7 mouse cellular contexts compared by ENCODE assay signal in genomic region chr5:122158557-122159515, GRCm38 (mm10). TPM values are rescaled to one million over a fixed set of nuclear protein-coding genes. Genes with fewer than 3 reads are reported as not detected.
DNase-seq lines count a peak whose midpoint lies in the region; ATAC-seq and TF ChIP-seq lines count a peak whose summit lies in the region.

No protein-coding gene starts in this region.

- peak; percentile 32 for DNase-seq in right cerebral cortex, postnatal 25 days
- DNase-seq in right cerebral cortex, adult 18-20 months: no peak
- DNase-seq in lung, adult 18-20 months: peak; percentile 19 to 31
- DNase-seq in spleen, adult 2 months (ENCODE audit: low read depth in 1 of 2, low spot score in 2 of 2): no peak

- H3K9me3 ChIP-seq in hindbrain, embryonic 16.5 days (ENCODE audit: control insufficient read depth, low read length): no peaks in the 10 kb centered on the region

- peak overlapping the region; percentile 81 for H3K27ac ChIP-seq in cortical plate, adult 2 months (ENCODE audit: insufficient read depth, low read length)
- peak overlapping the region; percentile 86 for H3K27ac ChIP-seq in hindbrain, embryonic 16.5 days (ENCODE audit: low read depth, low read length)
- peak overlapping the region; percentile 74 for H3K27ac ChIP-seq in spleen, adult 2 months (ENCODE audit: insufficient read depth, low read length)

- ATAC-seq in hindbrain, embryonic 16.5 days: peak; percentile 45
- no peak for ATAC-seq in granulocyte monocyte progenitor cell, adult 5-6 weeks (replicated peaks; ENCODE audit: poor library complexity, severe bottlenecking)

- H3K4me1 ChIP-seq in cortical plate, adult 2 months (ENCODE audit: control insufficient read depth, insufficient read depth, low read length): peaks cover 18% of the 10 kb centered on the region
- H3K4me1 ChIP-seq in hindbrain, embryonic 16.5 days (ENCODE audit: control insufficient read depth, insufficient read depth, low read depth, low read length): peaks cover 53% of the 10 kb centered on the region
- H3K4me1 ChIP-seq in spleen, adult 2 months (ENCODE audit: control insufficient read depth, insufficient read depth, insufficient read length): peaks cover 23% of the 10 kb centered on the region; the same call in 1 of the 2 replicates

- peak overlapping the region; percentile 82 for H3K4me2 ChIP-seq in hindbrain, embryonic 16.5 days (ENCODE audit: low read length)

- peak overlapping the region; percentile 94 for H3K9ac ChIP-seq in hindbrain, embryonic 16.5 days (ENCODE audit: low read depth, low read length)

- no peaks in the 10 kb centered on the region for H3K27me3 ChIP-seq in hindbrain, embryonic 16.5 days (replicated peaks; ENCODE audit: control insufficient read depth, insufficient read depth, low read length)
- no peaks in the 10 kb centered on the region for H3K27me3 ChIP-seq in spleen, adult 2 months (ENCODE audit: control insufficient read depth, insufficient read depth, low read length)

- peak overlapping the region; percentile 97 for H3K4me3 ChIP-seq in cortical plate, adult 2 months (ENCODE audit: insufficient read depth, low read length)
- peak overlapping the region; percentile 64 for H3K4me3 ChIP-seq in hindbrain, embryonic 16.5 days (ENCODE audit: low read length)
- H3K4me3 ChIP-seq in spleen, adult 2 months (ENCODE audit: extremely low read depth, insufficient read depth, insufficient read length): peak overlapping the region; percentile 90

- H3K36me3 ChIP-seq in hindbrain, embryonic 16.5 days (ENCODE audit: control insufficient read depth, insufficient read depth, low read length): no peaks in the 10 kb centered on the region
- H3K36me3 ChIP-seq in spleen, adult 2 months (ENCODE audit: control insufficient read depth, insufficient read depth, low read length): no peaks in the 10 kb centered on the region; the same call in 1 of the 2 replicates

- TF ChIP-seq CTCF in cortical plate, adult 2 months (IDR thresholded peaks at IDR 0.05; ENCODE audit: extremely low read depth, insufficient read depth, low read length): no peak
- TF ChIP-seq CTCF in spleen, adult 2 months (IDR thresholded peaks at IDR 0.05; ENCODE audit: extremely low read depth, insufficient read depth, insufficient read length, insufficient replicate concordance): no peak

- WGBS in hindbrain, embryonic 16.5 days: 2% methylated on average over 34 of the region's 42 CpGs
- WGBS in spleen, adult 2 months: 1% methylated on average over 42 of the region's 42 CpGs

- peak; percentile 22; the same call in 1 of the 2 replicates for TF ChIP-seq POLR2A in cortical plate, adult 2 months (IDR thresholded peaks at IDR 0.05; ENCODE audit: extremely low read depth, insufficient read depth, low read length)
- TF ChIP-seq POLR2A in spleen, adult 2 months (IDR thresholded peaks at IDR 0.05; ENCODE audit: low read depth, low read length): no peak

RNA-seq across cellular contexts. Expression of gene Ppp1cc, which starts 0.8 kb away (rescaled TPM):
- polyA plus RNA-seq in cortical plate, adult 2 months (2012; rRNA removed): 186 and 195 TPM in 2 replicates
- polyA plus RNA-seq in hindbrain, embryonic 16.5 days (2015; fragmentation: Nextera tagmentation; extraction: Ambion mirVana): 182 and 185 TPM in 2 replicates
- 73.9 and 90.0 TPM in 2 replicates for polyA plus RNA-seq in spleen, adult 2 months (2012; rRNA removed)
- 284 and 366 TPM in 2 replicates for total RNA-seq in granulocyte monocyte progenitor cell, adult 5-6 weeks (2014; fragmentation: Nextera tagmentation)
- 247 and 254 TPM in 2 replicates for total RNA-seq in granulocyte monocyte progenitor cell, adult 5-6 weeks (2017)

RNA-seq across cellular contexts. Expression of gene Ccdc63, which starts 18.2 kb away (rescaled TPM):
- polyA plus RNA-seq in cortical plate, adult 2 months (2012; rRNA removed): 0.17 and 0.44 TPM in 2 replicates
- polyA plus RNA-seq in hindbrain, embryonic 16.5 days (2015; fragmentation: Nextera tagmentation; extraction: Ambion mirVana): 0.19 and 0.20 TPM in 2 replicates
- polyA plus RNA-seq in spleen, adult 2 months (2012; rRNA removed): 0.12 and 0.16 TPM in 2 replicates
- total RNA-seq in granulocyte monocyte progenitor cell, adult 5-6 weeks (2014; fragmentation: Nextera tagmentation): 1.1 and 2.0 TPM in 2 replicates
- 0.60 TPM in 1 of 2 replicates, not detected in the other for total RNA-seq in granulocyte monocyte progenitor cell, adult 5-6 weeks (2017)

RNA-seq across cellular contexts. Expression of gene Hvcn1, which starts 47.8 kb away (rescaled TPM):
- 3.6 and 3.9 TPM in 2 replicates for polyA plus RNA-seq in cortical plate, adult 2 months (2012; rRNA removed)
- 1.1 and 1.5 TPM in 2 replicates for polyA plus RNA-seq in hindbrain, embryonic 16.5 days (2015; fragmentation: Nextera tagmentation; extraction: Ambion mirVana)
- polyA plus RNA-seq in spleen, adult 2 months (2012; rRNA removed): 174 and 200 TPM in 2 replicates
- 53.8 and 59.5 TPM in 2 replicates for total RNA-seq in granulocyte monocyte progenitor cell, adult 5-6 weeks (2014; fragmentation: Nextera tagmentation)
- total RNA-seq in granulocyte monocyte progenitor cell, adult 5-6 weeks (2017): 66.8 and 84.3 TPM in 2 replicates

RNA-seq across cellular contexts. Expression of gene Myl2, which starts 58.1 kb away (rescaled TPM):
- 2.3 and 2.4 TPM in 2 replicates for polyA plus RNA-seq in cortical plate, adult 2 months (2012; rRNA removed)
- polyA plus RNA-seq in hindbrain, embryonic 16.5 days (2015; fragmentation: Nextera tagmentation; extraction: Ambion mirVana): 1.9 and 2.7 TPM in 2 replicates
- 0.46 TPM in 1 of 2 replicates, not detected in the other for polyA plus RNA-seq in spleen, adult 2 months (2012; rRNA removed)
- total RNA-seq in granulocyte monocyte progenitor cell, adult 5-6 weeks (2014; fragmentation: Nextera tagmentation): not detected in 2 replicates
- not detected in 2 replicates for total RNA-seq in granulocyte monocyte progenitor cell, adult 5-6 weeks (2017)

Comparison
In these comparisons a context has a peak if more than half of its experiments do, and no peak if none do; other contexts are left out.
1. DNase-seq: peak in right cerebral cortex, postnatal 25 days (single experiment) and lung, adult 18-20 months (2 of 2); none in right cerebral cortex, adult 18-20 months (single experiment) and spleen, adult 2 months (0 of 2).
2. RNA of gene Hvcn1, which starts 47.8 kb away (polyA plus RNA-seq): 174 to 200 TPM in spleen, adult 2 months; 3.6 to 3.9 TPM in cortical plate, adult 2 months and 1.1 to 1.5 TPM in hindbrain, embryonic 16.5 days; every median in the first group is over 10 times any median in the second.
3. Peak in every context shown above with its lines, with median percentiles within 50 percentile points of each other: H3K27ac ChIP-seq and H3K4me3 ChIP-seq.